Mouse (Mus musculus) T-helper 17 cell (primary cell): ENCODE results near the gene Sh3pxd2b.

Source experiments
- in situ Hi-C, 2 experiments: fragments of 300-600 bp; cut with MboI, MseI; formaldehyde crosslinking; loops; 1 replicate in 1 of 2; 2 replicates in 1 of 2; pipeline ENCODE4 v1.15.1; 2025; ENCODE audit warnings: high pct_unique_total_duplicates in 2 of 2

The Sh3pxd2b gene

DNA sequence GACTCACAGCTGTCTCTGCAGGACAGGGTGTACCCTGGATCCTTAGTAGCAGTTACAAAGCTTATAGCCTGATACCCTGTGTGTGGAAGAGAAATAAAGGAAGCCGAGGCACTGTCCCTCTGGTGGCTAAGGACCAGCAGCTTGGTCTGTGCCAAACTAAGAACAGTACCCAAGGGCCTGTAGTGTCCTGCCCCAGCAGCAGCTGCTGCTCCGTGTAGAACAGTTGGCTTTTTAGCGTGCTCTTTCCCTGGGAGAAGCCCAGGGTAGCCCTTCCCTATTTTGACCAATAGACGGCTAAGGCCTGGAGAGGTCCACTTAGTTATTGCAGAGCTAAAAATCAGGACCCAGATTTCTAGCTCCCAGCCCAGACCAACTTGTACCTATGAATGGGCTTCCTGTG, 77.0 kb downstream of the Sh3pxd2b start:
- in situ Hi-C loops = no loop called here

DNA sequence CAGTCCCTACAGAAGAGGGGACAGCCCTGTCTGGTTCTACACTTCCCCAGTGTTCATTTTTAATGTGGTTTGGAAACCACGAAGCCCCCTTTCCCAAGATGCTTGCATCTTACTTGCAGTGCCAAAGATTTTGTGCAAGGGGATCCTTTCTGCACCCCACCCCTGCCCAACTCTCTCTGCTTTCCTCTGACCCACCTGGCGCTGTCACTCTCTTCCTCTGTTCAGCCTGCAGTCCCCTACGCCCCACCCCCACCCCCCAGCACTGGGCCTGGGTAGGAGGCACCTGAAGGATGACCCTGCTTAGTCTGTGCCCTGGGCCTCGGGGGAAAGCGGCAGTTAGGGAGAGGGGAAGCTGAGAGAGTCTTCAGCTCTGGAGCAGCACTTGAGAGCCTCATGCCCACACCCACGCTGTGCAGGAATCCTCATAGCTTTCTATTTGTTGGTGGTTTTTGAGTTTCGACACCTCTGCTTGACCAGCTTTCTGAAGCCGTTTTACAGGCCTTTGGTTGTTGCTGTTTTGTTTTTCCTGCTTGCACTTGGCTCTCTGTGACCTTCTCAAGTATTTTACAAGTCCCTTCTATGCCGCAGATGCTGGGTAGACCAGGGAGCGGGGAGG, 77.5 kb downstream of the Sh3pxd2b start:
- in situ Hi-C loops = no loop called here

DNA sequence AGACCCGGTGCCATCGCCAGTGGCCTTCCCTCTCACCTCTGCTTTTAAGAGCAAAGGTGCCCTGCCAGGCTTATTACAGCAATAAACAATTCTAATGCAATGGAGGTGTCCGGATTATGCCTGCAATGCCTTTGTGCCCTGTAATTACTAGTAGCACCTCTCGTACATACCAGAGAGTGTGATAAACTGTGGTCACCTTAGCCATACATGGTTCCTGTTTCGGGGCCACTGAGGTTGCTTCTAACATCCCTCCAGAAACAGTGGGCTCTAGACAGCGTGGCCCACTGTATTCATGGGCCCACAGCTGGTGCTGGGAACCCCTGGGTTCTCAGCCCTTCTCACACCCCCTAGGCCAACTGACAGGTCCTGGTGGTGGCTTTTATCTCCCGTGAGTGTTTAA, 79.9 kb downstream of the Sh3pxd2b start:
- in situ Hi-C loops = no loop called here

DNA sequence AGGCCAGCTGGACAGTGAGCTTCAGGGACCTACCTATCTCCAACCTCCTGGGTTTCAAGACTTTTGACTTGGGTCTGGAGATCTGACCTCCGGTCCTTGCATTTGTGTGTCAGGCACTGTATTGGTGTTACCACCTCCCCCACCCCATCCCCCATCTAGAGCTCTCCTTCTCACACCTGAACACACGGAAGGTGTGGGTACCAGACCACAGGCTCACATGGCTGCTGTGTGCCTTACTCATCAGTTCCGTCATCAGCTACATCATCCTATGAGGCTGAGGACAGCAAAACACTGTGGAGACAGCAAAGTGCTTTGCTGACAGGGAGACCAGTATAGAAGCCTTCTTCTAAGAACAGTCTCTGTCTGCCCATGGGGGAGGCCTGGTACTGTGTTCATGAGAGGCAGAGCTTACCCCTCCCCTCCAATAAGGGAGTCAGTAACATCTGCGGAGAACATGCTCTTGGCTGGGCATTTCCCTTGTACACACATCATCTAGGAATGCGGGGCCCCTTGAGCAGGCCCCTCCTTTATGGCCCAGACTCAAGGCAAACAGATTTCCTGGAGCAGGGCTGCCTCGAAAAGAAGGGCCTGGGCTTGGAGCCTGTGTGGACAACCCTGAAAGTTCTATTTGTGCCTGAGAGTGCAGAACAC, 87.9 kb downstream of the Sh3pxd2b start:
- in situ Hi-C loops = no loop called here

DNA sequence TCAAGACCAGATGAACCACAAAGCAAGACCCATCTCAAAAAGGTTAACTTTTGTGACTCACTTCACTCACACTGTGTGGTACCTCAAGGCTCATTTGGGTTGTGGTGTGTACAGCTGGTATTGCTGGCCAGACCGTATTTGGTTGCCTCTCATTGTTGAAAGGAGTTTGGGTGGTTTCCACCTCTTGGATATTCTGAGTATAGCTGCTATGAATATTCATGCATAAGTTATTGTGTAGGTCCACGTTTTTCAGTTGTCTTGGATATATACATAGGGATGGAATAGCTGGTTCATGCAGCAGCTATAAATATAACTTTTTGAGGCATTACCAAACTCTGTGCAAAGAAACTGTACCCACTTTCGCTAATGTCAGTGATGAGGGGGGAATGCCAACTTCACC, 95.0 kb downstream of the Sh3pxd2b start:
- in situ Hi-C loops = no loop called here

DNA sequence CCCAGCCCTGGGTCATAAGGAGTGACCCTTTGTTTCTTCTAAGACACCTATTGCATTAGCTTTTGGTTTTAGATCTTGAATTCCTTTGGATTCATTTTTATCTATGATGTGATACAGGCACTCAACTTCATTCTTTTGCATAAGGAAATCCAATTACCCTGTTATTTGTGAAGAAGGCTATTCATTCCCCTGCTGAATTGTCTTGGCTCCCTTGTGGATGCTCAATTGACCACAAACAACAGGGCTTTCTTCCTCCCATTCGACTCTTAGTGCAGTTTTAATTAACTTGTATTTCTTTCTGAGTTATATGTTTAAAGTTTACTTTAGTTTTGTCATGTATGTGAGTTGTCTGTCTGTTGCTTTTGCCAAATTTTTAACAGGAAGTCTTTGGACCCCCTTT, 96.6 kb downstream of the Sh3pxd2b start:
- in situ Hi-C loops = no loop called here

DNA sequence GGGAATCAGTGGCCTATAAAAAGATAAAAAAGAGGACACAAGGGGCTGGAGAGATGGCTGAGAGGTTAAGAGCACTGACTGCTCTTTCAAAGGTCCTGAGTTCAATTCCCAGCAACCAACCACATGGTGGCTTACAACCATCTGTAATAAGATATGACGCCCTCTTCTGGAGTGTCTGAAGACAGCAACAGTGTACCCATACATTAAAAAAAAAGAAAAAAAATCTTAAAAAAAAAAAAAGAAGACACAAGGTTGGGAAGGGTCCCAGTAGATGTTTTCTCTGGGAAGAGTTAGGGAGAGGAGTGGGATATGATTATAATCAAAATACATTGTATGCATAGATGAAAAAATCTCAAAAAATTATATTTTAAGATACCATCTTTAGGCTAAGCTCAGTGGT, 97.5 kb downstream of the Sh3pxd2b start:
- in situ Hi-C loops = loop anchor here in 1 of 2 experiments (5.0 kb wide), 1 partner anchor 142 kb away; no protein-coding TSS in a partner anchor

DNA sequence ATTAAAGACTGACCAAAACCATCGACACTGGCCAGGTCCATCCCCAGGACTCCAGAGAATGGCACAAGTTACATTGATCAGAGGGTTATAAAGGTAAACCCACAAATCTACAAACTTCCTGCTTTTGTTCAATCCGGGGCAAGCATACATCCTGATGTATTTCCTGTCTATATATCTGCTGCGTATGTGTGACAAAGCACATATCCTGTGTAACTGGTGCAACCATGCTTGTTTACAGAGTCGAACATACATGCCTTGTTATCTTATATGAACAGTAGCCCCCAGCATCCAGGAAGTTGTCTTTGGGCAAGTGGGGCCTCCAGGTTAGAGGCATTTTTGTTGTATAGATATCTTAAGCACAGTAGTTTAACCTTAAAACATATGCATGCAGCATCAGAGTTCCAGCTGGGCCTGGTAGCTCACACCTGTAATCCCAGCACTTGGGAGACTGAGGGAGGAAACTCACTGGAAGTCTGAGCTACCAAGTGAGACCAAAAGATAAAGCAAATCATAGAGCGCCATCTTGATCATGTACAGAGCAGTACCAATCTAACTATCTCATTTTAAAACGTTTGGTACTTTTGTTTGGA, 98.1 kb downstream of the Sh3pxd2b start:
- in situ Hi-C loops = loop anchor here in 1 of 2 experiments (5.0 kb wide), 1 partner anchor 142 kb away; no protein-coding TSS in a partner anchor

DNA sequence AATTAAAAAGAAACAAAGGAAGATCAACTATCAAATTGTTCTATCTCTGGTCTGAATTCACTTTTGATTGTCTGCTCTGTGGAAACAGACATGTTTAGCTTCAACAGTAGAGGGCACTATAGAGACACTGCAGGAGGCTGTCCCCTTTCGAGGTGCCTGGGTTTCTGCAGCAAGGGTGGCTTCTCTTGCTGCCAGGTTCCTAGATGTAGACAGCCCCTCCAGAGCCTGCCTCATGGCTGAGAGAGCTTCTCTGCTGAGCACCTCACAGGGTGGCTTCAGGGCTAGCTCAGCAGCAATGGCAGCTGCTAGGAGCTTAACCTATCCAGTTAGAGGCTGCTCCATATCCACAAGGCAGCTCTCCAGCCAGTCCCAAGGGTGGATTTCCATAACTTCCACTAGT, 102.6 kb downstream of the Sh3pxd2b start:
- in situ Hi-C loops = loop anchor here in 1 of 2 experiments (5.0 to 25.0 kb wide), 2 partner anchors 142 to 1612 kb away; no protein-coding TSS in a partner anchor

DNA sequence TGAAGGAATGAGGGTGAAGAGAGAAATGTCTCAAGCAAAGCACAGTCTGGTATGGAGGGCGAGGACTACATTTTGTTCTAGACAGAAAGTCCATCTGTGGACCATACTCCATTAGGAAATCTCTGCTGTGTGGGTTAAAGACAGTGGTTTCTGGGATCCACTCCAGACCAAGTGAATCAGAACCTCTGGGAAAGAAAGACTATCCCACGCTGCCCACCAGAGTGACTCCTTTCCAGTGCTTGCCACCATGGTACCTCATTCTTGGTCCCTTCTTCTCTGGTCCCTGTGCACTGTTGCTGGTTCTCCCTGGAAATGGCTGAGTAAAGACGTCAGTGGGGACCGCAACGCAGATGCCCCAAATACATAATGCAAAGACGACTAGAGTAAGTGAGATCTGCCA, 103.7 kb downstream of the Sh3pxd2b start:
- in situ Hi-C loops = loop anchor here in 1 of 2 experiments (5.0 to 25.0 kb wide), 2 partner anchors 141 to 1611 kb away; no protein-coding TSS in a partner anchor

DNA sequence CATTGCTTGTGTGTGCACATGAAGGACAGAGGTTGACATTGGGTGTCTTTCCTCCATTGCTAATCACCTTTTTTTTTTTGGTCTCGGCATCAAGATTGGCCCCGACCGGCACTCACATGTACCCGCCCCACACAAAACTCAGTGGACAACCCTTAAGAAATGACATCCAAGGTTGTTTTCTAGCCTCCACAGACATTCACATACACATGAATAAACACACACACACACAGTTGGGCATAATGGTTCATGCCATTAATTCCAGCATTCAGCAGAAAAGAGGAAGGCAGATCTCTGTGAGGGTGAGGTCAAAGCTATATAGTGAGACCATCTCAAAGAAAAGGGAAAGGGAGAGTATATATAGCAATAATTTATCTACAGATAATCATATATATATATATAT, 105.1 kb downstream of the Sh3pxd2b start:
- in situ Hi-C loops = loop anchor here in 1 of 2 experiments (5.0 to 25.0 kb wide), 2 partner anchors 140 to 1610 kb away; no protein-coding TSS in a partner anchor

DNA sequence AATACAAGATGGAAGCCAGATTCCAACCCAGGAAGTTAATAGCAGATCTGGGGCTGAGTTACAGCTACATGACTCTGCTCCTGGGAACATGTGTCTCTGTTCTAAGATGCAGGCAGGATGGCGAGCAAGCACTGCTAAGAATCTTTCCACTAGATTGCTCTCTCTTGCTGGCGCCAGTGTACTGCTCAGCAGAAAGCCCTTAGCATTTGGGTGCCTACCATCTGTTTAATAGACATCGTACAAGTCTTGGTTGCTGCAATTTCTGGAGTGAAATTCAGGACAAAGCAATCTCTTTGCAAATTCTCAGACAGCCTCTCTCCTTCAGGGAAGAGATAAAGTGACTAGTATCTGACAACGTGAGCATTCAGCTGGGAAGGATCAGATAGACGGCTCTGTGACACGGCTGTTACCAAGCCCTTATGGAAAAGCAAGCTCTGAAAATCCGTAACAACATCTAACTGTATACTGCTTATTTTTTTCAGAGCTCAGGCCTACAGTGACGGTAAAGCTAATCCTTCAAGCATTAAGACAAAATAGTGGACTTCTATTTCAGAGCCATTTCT, 105.8 kb downstream of the Sh3pxd2b start:
- in situ Hi-C loops = loop anchor here in 1 of 2 experiments (5.0 to 25.0 kb wide), 2 partner anchors 139 to 1609 kb away; no protein-coding TSS in a partner anchor

DNA sequence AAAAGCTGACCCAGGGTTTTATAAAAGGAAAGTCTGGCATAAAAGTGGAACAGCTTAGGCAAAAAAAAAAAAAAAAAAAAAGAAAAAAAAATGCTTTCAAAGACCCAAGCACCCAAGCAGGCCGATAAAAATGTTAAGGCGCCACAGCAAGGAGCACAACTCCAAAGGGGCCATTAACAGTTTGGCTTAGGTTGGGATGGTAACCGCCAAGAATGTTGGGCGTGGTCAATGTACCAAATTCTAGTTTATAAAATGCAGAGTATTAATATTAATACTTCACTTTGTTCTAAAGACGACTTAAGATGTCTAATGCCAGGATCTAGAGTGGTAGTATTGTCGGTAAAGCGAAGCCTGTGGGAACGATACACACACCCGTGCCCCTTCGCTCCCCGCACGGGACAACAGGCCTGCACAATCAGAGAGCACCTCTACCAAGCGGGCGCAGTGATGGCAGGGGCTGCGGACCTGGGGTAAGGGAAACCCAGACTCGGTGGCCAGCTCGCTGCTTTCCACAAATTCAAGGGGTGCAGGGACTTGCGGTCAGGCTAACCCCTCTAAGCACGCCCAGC, 106.7 kb downstream of the Sh3pxd2b start:
- in situ Hi-C loops = loop anchor here in 1 of 2 experiments (5.0 to 25.0 kb wide), 2 partner anchors 138 to 1608 kb away; no protein-coding TSS in a partner anchor

DNA sequence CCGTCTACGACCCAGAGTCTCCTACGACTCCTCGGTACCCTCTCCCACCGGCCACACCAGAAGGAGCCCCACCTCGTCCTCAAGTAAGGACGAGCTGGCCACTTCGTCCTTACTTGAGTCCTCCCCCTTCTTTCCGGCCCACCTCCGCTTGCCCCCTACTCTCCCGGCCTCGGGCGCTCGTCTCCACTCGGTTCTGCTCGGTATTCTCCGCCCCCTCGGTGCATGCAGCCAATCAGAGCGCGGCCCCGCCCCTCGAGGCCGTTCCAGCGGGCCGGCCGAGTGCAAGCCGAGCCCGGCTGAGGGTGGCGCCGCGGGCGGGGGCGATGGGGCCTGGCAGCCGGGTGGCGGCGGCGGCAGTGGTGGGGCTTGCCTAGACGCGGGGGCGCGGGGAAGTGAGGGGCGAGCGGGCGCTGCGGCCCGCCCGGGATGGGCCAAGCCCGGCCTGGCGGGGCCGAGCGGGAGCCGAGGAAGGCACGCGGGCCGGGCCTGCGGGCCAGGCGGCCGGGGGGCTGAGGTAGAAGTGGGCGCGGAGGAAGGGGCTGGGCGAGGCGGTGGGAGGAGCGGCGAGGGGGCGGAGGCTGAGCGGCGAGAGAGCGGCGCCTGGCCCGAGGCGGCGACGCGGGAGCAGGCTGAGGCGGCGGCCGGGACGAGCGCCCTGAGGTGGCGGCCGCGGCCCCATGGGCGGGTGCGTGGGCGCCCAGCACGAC, 107.3 kb downstream of the Sh3pxd2b start, which contains the start of gene Ubtd2:
Gene Ubtd2, plus strand, starts transcription at position 571 of the 707 bp plus-strand sequence.
- in situ Hi-C loops = loop anchor here in 1 of 2 experiments (5.0 to 25.0 kb wide), 2 partner anchors 137 to 1607 kb away; no protein-coding TSS in a partner anchor

DNA sequence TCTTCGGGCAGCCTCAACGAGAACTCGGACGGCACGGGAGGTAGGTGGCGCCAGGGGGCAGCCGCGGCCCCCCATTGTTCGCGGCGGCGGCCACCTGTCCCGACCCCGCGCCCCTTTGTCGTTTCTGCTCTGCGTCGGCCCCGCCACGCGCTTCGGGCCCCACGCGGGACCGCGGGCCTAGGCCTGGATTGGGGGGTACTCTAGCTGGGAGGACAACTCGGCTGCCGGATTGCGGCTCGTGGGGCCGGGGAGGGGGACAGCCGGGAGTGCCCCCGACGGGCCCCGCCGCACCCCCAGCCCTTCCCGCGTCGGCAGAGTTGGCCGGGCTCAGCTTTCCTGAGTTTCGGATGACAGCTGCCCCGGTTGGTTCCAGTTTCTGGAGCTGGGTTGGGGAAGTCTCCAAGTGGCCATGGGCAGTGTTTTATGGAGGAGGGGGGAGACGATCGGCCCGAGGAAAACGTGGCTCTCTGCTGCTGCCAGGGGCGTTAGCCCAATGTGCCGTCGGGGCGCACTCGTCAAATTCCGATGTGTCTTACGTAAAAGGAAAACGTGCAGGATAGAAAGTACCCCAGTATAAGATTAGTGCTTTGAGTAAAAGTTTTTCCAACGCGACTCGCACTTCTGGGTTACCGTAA, 108.0 kb downstream of the Sh3pxd2b start:
- in situ Hi-C loops = loop anchor here in 1 of 2 experiments (25.0 kb wide), 1 partner anchor 1607 kb away; no protein-coding TSS in a partner anchor

DNA sequence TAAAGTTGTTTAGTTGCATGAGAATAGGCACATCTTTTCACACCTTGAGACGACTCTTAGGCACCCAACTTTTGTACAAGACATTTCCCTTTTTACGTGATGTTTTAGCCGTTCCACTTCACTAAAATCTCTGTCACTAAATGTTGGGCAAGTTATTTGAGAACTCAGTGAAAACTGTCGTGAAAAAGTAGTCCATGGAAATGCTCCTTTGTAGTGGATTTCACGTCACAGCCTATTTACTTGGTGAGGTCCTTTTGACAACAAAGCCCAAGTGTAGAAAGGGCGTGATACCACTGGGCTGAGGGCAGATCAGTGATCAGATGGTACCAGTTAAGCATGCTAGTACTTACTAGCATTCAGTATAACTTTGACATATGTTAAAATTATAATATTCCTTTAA, 108.7 kb downstream of the Sh3pxd2b start:
- in situ Hi-C loops = loop anchor here in 1 of 2 experiments (25.0 kb wide), 1 partner anchor 1606 kb away; no protein-coding TSS in a partner anchor

DNA sequence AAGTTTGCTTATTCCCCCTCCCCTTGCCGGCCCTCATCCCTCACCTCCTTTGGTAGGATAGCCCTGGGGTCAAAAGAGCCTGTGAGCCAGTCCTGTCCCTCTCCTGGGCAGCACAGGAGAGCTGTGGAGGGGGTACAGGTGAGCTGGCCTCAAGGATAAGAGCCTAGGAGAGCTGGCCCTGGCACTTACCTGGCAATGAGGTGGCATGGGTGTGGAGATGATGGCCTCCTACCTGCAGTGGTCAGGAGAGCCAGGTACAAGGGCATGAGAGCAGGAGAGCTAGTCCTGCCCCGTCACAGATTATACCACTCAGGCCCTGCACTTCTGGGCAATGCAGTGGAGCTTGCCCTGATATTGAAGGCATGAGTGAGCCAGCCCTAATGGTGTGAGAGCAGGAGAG, 116.7 kb downstream of the Sh3pxd2b start:
- in situ Hi-C loops = loop anchor here in 1 of 2 experiments (25.0 kb wide), 1 partner anchor 1598 kb away; no protein-coding TSS in a partner anchor

DNA sequence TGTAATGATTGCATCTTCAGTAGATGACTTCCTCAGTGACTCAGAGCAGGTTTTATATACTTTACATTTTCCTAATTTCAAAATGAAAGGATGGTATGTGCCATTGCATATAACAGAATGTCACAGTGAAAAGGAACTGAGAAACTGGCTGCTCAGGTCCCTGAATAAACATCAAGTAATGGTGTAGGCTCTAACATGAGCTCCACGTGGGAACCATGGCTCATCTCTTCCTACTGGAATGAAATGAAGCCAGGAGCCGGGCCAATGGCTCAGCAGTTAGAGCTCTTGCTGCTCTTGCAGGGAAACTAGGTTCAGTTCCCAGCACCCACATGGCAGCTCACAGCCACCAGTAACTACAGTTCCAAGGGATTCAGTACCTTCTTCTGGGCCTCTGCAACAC, 124.3 kb downstream of the Sh3pxd2b start:
- in situ Hi-C loops = loop anchor here in 1 of 2 experiments (25.0 kb wide), 1 partner anchor 1590 kb away; no protein-coding TSS in a partner anchor

DNA sequence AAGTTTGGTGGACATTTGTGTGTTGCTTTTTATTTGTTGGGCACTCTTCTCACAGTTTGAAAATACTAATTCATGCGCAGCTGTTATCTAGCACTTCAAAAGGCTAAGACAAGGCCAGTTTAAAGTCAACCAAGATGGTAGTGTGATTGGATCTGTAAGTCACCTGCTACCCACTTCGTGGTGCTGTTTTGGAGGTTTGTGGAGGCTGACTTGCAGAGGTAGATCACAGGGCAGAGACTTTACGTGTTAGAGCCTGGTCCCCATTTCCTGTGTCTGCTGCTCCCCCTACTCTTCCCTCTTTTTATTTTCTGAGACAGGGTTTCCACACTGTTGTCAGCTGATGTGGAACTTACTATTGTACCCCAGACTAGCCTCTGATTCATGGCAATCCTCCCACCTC, 127.1 kb downstream of the Sh3pxd2b start:
- in situ Hi-C loops = loop anchor here in 1 of 2 experiments (25.0 kb wide), 1 partner anchor 1588 kb away; no protein-coding TSS in a partner anchor
